Mouse (Mus musculus): ENCODE measurements around the gene Shoc2. TPM values are rescaled to one million over a fixed set of nuclear protein-coding genes. Genes with fewer than 3 reads are reported as not detected.

The Shoc2 gene
- polyA plus RNA-seq, 1 experiment from 2014 or later: 76.2 TPM

GRCm38 (mm10) chr19:54044507-54045371, 100.6 kb downstream of the Shoc2 start:
- peak overlapping the region; percentile 60 for H3K9ac ChIP-seq
- H3K4me3 ChIP-seq (replicated peaks): peak overlapping the region; percentile 57
- H3K27ac ChIP-seq: no peak overlapping the region
- peak; percentile 90 for ATAC-seq (ENCODE audit: low FRiP score)
- H3K36me3 ChIP-seq (replicated peaks): no peaks in the 10 kb centered on the region
- peak overlapping the region; percentile 100 for H3K4me2 ChIP-seq
- H3K9me3 ChIP-seq: no peaks in the 10 kb centered on the region
- H3K4me1 ChIP-seq: peaks cover 36% of the 10 kb centered on the region
- H3K27me3 ChIP-seq: peaks cover 51% of the 10 kb centered on the region
- WGBS: under 1% methylated on average over 59 of the region's 59 CpGs

- Histone ChIP-seq H3K27ac (no peak overlapping the region), H3K36me3 (replicated peaks) (no peaks in the 10 kb centered on the region), H3K27me3 (peaks cover 56% of the 10 kb centered on the region), H3K4me2 (peak overlapping the region; percentile 100), H3K4me3 (replicated peaks) (peak overlapping the region; percentile 57), H3K4me1 (peaks cover 36% of the 10 kb centered on the region), H3K9ac (peak overlapping the region; percentile 60), H3K9me3 (no peaks in the 10 kb centered on the region)
- peak; percentile 25; the same call in 1 of the 2 replicates for ATAC-seq (ENCODE audit: low FRiP score)
- WGBS: under 1% methylated on average over 29 of the region's 29 CpGs
Measured at GRCm38 (mm10) chr19:54045412-54045811, 101.3 kb downstream of the Shoc2 start.

GRCm38 (mm10) chr19:54045931-54046683, 102.0 kb downstream of the Shoc2 start:
- Histone ChIP-seq H3K27me3 (peaks cover 60% of the 10 kb centered on the region), H3K4me3 (replicated peaks) (peak overlapping the region; percentile 57), H3K9ac (no peak overlapping the region), H3K27ac (no peak overlapping the region), H3K9me3 (no peaks in the 10 kb centered on the region), H3K4me1 (peaks cover 32% of the 10 kb centered on the region), H3K36me3 (replicated peaks) (no peaks in the 10 kb centered on the region), H3K4me2 (peak overlapping the region; percentile 100)
- 3% methylated on average over 55 of the region's 55 CpGs for WGBS
- no peak for ATAC-seq (ENCODE audit: low FRiP score)

GRCm38 (mm10) chr19:54046684-54047070, 102.6 kb downstream of the Shoc2 start:
- H3K4me1 ChIP-seq: peaks cover 32% of the 10 kb centered on the region
- no peak overlapping the region for H3K27ac ChIP-seq
- H3K9ac ChIP-seq: peak overlapping the region; percentile 54
- H3K4me3 ChIP-seq (replicated peaks): peak overlapping the region; percentile 57
- peaks cover 65% of the 10 kb centered on the region for H3K27me3 ChIP-seq
- no peaks in the 10 kb centered on the region for H3K36me3 ChIP-seq (replicated peaks)
- under 1% methylated on average over 46 of the region's 46 CpGs for WGBS
- no peaks in the 10 kb centered on the region for H3K9me3 ChIP-seq
- peak overlapping the region; percentile 100 for H3K4me2 ChIP-seq
- ATAC-seq (ENCODE audit: low FRiP score): no peak

GRCm38 (mm10) chr19:54047386-54048050, 103.4 kb downstream of the Shoc2 start:
- H3K9me3 ChIP-seq: no peaks in the 10 kb centered on the region
- peak overlapping the region; percentile 100 for H3K4me2 ChIP-seq
- peaks cover 32% of the 10 kb centered on the region for H3K4me1 ChIP-seq
- H3K36me3 ChIP-seq (replicated peaks): no peaks in the 10 kb centered on the region
- peak overlapping the region; percentile 57 for H3K4me3 ChIP-seq (replicated peaks)
- H3K9ac ChIP-seq: no peak overlapping the region; the same call in 1 of the 2 replicates
- peaks cover 69% of the 10 kb centered on the region for H3K27me3 ChIP-seq
- no peak for ATAC-seq (ENCODE audit: low FRiP score)
- WGBS: 2% methylated on average over 27 of the region's 27 CpGs
- no peak overlapping the region for H3K27ac ChIP-seq

GRCm38 (mm10) chr19:54048161-54048885, 104.2 kb downstream of the Shoc2 start:
- H3K36me3 ChIP-seq (replicated peaks): no peaks in the 10 kb centered on the region
- H3K4me3 ChIP-seq (replicated peaks): no peak overlapping the region
- WGBS: 11% methylated on average over 13 of the region's 13 CpGs
- H3K27me3 ChIP-seq: peaks cover 69% of the 10 kb centered on the region
- H3K9ac ChIP-seq: no peak overlapping the region
- no peak for ATAC-seq (ENCODE audit: low FRiP score)
- no peaks in the 10 kb centered on the region for H3K9me3 ChIP-seq
- no peak overlapping the region for H3K4me2 ChIP-seq
- H3K27ac ChIP-seq: no peak overlapping the region
- H3K4me1 ChIP-seq: peaks cover 32% of the 10 kb centered on the region

GRCm38 (mm10) chr19:54051651-54052050, 107.5 kb downstream of the Shoc2 start:
- H3K4me3 ChIP-seq (replicated peaks): no peak overlapping the region
- no peaks in the 10 kb centered on the region for H3K36me3 ChIP-seq (replicated peaks)
- H3K27ac ChIP-seq: no peak overlapping the region
- H3K9me3 ChIP-seq: no peaks in the 10 kb centered on the region
- H3K4me1 ChIP-seq: peaks cover 14% of the 10 kb centered on the region
- peaks cover 49% of the 10 kb centered on the region for H3K27me3 ChIP-seq
- WGBS: 77% methylated on average over 4 of the region's 4 CpGs
- no peak for ATAC-seq (ENCODE audit: low FRiP score)
- H3K9ac ChIP-seq: no peak overlapping the region
- H3K4me2 ChIP-seq: no peak overlapping the region

GRCm38 (mm10) chr19:54055845-54056244, 111.7 kb downstream of the Shoc2 start:
- H3K27me3 ChIP-seq: peaks cover 12% of the 10 kb centered on the region; the same call in 1 of the 2 replicates
- no peak overlapping the region for H3K4me3 ChIP-seq (replicated peaks)
- H3K9ac ChIP-seq: no peak overlapping the region
- H3K27ac ChIP-seq: no peak overlapping the region
- no peaks in the 10 kb centered on the region for H3K4me1 ChIP-seq
- H3K9me3 ChIP-seq: no peaks in the 10 kb centered on the region
- 50% methylated on average over 5 of the region's 5 CpGs for WGBS
- H3K36me3 ChIP-seq (replicated peaks): no peaks in the 10 kb centered on the region
- H3K4me2 ChIP-seq: no peak overlapping the region
- no peak for ATAC-seq (ENCODE audit: low FRiP score)

- H3K27me3 ChIP-seq: no peaks in the 10 kb centered on the region
- H3K4me1 ChIP-seq: no peaks in the 10 kb centered on the region
- ATAC-seq (ENCODE audit: low FRiP score): no peak
- no peak overlapping the region for H3K4me2 ChIP-seq
- H3K27ac ChIP-seq: no peak overlapping the region
- H3K9me3 ChIP-seq: no peaks in the 10 kb centered on the region
- 89% methylated on average over 7 of the region's 7 CpGs for WGBS
- H3K9ac ChIP-seq: no peak overlapping the region
- no peaks in the 10 kb centered on the region for H3K36me3 ChIP-seq (replicated peaks)
- H3K4me3 ChIP-seq (replicated peaks): no peak overlapping the region
Measured at GRCm38 (mm10) chr19:54068447-54068846, 124.3 kb downstream of the Shoc2 start.

GRCm38 (mm10) chr19:54070521-54070920, 126.4 kb downstream of the Shoc2 start:
- Histone ChIP-seq H3K4me3 (replicated peaks) (no peak overlapping the region), H3K4me2 (no peak overlapping the region), H3K27me3 (peaks cover 10% of the 10 kb centered on the region; the same call in 1 of the 2 replicates), H3K36me3 (replicated peaks) (no peaks in the 10 kb centered on the region), H3K4me1 (no peaks in the 10 kb centered on the region), H3K27ac (no peak overlapping the region), H3K9ac (no peak overlapping the region), H3K9me3 (no peaks in the 10 kb centered on the region)
- WGBS: 88% methylated on average over 5 of the region's 5 CpGs
- no peak for ATAC-seq (ENCODE audit: low FRiP score)

- H3K4me1 ChIP-seq: peaks cover 10% of the 10 kb centered on the region
- H3K27me3 ChIP-seq: peaks cover 10% of the 10 kb centered on the region; the same call in 1 of the 2 replicates
- no peak overlapping the region for H3K4me3 ChIP-seq (replicated peaks)
- no peaks in the 10 kb centered on the region for H3K36me3 ChIP-seq (replicated peaks)
- no peak overlapping the region for H3K4me2 ChIP-seq
- H3K9me3 ChIP-seq: no peaks in the 10 kb centered on the region
- ATAC-seq (ENCODE audit: low FRiP score): no peak
- no peak overlapping the region for H3K27ac ChIP-seq
- no peak overlapping the region for H3K9ac ChIP-seq
- WGBS: 79% methylated on average over 5 of the region's 5 CpGs
Measured at GRCm38 (mm10) chr19:54072233-54072800, 128.2 kb downstream of the Shoc2 start.

Data from forebrain, embryonic 12.5 days (tissue).